Mouse (Mus musculus) lung, embryonic 15.5 days (tissue): Measurements from ENCODE around the gene Arhgap20. TPM values are rescaled to one million over a fixed set of nuclear protein-coding genes. Genes with fewer than 3 reads are reported as not detected.

Experiments used
- ATAC-seq: fragments of 200-750 bp; cut with Nextera tagmentation; 2 replicates; pipeline ENCODE4 v1.8.0; 2017; ENCODE audit warnings: moderate number of reproducible peaks, borderline replicate concordance; ENCODE audit not compliant: low FRiP score, low TSS enrichment; ENCODE audit errors: extremely low read depth
- H3K27ac ChIP-seq: fragments of 300-500 bp; sonication (generic); 2 replicates; pipeline ENCODE4 v1.5.1; 2015; ENCODE audit warnings: moderate library complexity, mild to moderate bottlenecking, inconsistent platforms
- H3K27me3 ChIP-seq: fragments of 300-500 bp; sonication (generic); 2 replicates; pipeline ENCODE4 v1.6.1; 2015; ENCODE audit warnings: inconsistent platforms
- H3K36me3 ChIP-seq: fragments of 300-500 bp; sonication (generic); 2 replicates; pipeline ENCODE4 v1.6.1; 2015; ENCODE audit warnings: inconsistent platforms
- H3K4me1 ChIP-seq: fragments of 300-500 bp; sonication (generic); 2 replicates; pipeline ENCODE4 v1.6.1; 2015; ENCODE audit warnings: inconsistent platforms
- H3K4me2 ChIP-seq: fragments of 300-500 bp; sonication (generic); 2 replicates; pipeline ENCODE4 v1.6.1; 2015; ENCODE audit warnings: inconsistent platforms, mild to moderate bottlenecking, moderate library complexity
- H3K4me3 ChIP-seq: fragments of 300-500 bp; sonication (generic); 2 replicates; pipeline ENCODE4 v1.5.1; 2015; ENCODE audit warnings: mild to moderate bottlenecking, inconsistent platforms
- H3K9ac ChIP-seq: fragments of 300-500 bp; sonication (generic); 2 replicates; pipeline ENCODE4 v1.6.1; 2015; ENCODE audit warnings: inconsistent platforms
- H3K9me3 ChIP-seq: fragments of 300-500 bp; sonication (generic); 2 replicates; pipeline ENCODE4 v1.6.1; 2016; ENCODE audit warnings: inconsistent platforms
- WGBS: fragments of 180-500 bp; shearing (Covaris S2); methylation state at CpG from one replicate; pipeline ENCODE4 v1.1.7; 2015; 5-methylcytosine and 5-hydroxymethylcytosine counted together
- polyA plus RNA-seq: library from polyadenylated mRNA; unstranded; fragments of >200 nt; fragmentation: Nextera tagmentation; extraction: Ambion mirVana; gene quantifications from 2 replicates; pipeline ENCODE4 v1.2.1, GENCODE M21; 2015

Arhgap20 gene
- polyA plus RNA-seq, 1 experiment from 2014 or later = 11.0 TPM

- Histone ChIP-seq H3K36me3 (no peaks in the 10 kb centered on the region), H3K27me3 (peaks cover 26% of the 10 kb centered on the region; the same call in 1 of the 2 replicates), H3K4me1 (peaks cover 22% of the 10 kb centered on the region), H3K9me3 (no peaks in the 10 kb centered on the region), H3K27ac (peak overlapping the region; percentile 34), H3K4me3 (peak overlapping the region; percentile 68), H3K9ac (peak overlapping the region; percentile 47), H3K4me2 (peak overlapping the region; percentile 93)
- under 1% methylated on average over 58 of the region's 58 CpGs for WGBS
- ATAC-seq = peak; percentile 58
These were observed 459 bp downstream of the Arhgap20 start for GRCm38 (mm10) chr9:51765417-51766174.

GRCm38 (mm10) chr9:51766175-51767062 is 1.3 kb downstream of the Arhgap20 start:
- Histone ChIP-seq H3K9ac (peak overlapping the region; percentile 47), H3K27ac (0 out of 2 replicates have a peak overlapping the region, but pooled peaks have one; percentile 34), H3K4me1 (peaks cover 22% of the 10 kb centered on the region), H3K4me3 (peak overlapping the region; percentile 68), H3K27me3 (peaks cover 23% of the 10 kb centered on the region; the same call in 1 of the 2 replicates), H3K36me3 (no peaks in the 10 kb centered on the region), H3K9me3 (no peaks in the 10 kb centered on the region), H3K4me2 (peak overlapping the region; percentile 93)
- WGBS = 1% methylated on average over 23 of the region's 29 CpGs
- no peak for ATAC-seq

DNA sequence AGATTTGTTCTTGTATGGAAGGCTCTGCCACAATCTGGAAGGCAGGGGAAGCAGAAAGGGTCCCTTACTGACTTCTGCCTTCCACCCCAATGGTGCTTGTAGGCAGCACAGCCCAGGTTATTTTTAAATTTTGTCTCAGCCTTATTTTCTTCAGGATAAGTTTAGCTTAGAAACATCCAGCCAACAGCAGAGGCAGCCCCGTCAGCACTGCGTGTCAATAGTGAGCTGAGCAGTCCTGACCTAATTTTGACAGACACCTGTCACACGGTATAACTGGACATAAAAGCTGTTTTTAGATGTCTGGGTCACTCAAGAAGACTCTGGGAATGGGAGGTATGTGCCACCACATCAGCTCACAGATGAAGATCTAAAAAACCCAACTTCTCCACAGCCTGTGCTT is 9.1 kb downstream of the Arhgap20 start:
- H3K4me2 ChIP-seq = no peak overlapping the region
- no peaks in the 10 kb centered on the region for H3K9me3 ChIP-seq
- H3K36me3 ChIP-seq = no peaks in the 10 kb centered on the region
- ATAC-seq = no peak
- no peak overlapping the region for H3K4me3 ChIP-seq
- H3K27me3 ChIP-seq = no peaks in the 10 kb centered on the region
- no peak overlapping the region for H3K9ac ChIP-seq
- no peaks in the 10 kb centered on the region for H3K4me1 ChIP-seq
- H3K27ac ChIP-seq = no peak overlapping the region
- 83% methylated on average over 3 of the region's 3 CpGs for WGBS

- H3K4me1 ChIP-seq = no peaks in the 10 kb centered on the region
- no peak overlapping the region for H3K4me2 ChIP-seq
- no peak overlapping the region for H3K9ac ChIP-seq
- no peaks in the 10 kb centered on the region for H3K27me3 ChIP-seq
- H3K4me3 ChIP-seq = no peak overlapping the region
- no peak for ATAC-seq
- H3K9me3 ChIP-seq = no peaks in the 10 kb centered on the region
- no peak overlapping the region for H3K27ac ChIP-seq
- 76% methylated on average over 2 of the region's 2 CpGs for WGBS
- no peaks in the 10 kb centered on the region for H3K36me3 ChIP-seq
These were observed 11.3 kb downstream of the Arhgap20 start for GRCm38 (mm10) chr9:51776459-51776858.

DNA sequence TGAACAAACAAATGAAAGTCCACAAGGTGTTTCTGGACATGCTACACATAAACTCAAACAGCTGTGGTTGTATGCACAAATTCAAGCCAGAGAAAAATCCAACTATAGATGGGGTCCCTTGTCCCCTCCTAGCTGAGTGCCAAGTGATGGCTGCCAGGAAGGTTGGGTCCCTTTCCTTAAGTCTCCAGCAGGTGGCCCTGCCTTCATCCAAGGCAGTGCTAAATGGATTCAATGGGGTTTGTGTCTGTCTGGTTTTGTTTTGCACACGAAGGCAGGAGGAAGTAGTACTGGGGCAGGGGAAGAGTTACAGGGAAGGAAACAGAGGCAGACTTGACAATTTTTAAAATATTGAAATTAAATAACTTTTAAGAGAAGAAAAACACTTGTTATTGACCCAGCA is 12.0 kb downstream of the Arhgap20 start:
- H3K4me2 ChIP-seq = no peak overlapping the region
- no peaks in the 10 kb centered on the region for H3K27me3 ChIP-seq
- H3K27ac ChIP-seq = no peak overlapping the region
- H3K36me3 ChIP-seq = no peaks in the 10 kb centered on the region
- no peaks in the 10 kb centered on the region for H3K4me1 ChIP-seq
- no peak for ATAC-seq
- no peak overlapping the region for H3K4me3 ChIP-seq
- 4% methylated on average over 1 of the region's 1 CpGs for WGBS
- no peak overlapping the region for H3K9ac ChIP-seq
- H3K9me3 ChIP-seq = no peaks in the 10 kb centered on the region

- Histone ChIP-seq H3K27me3 (no peaks in the 10 kb centered on the region), H3K4me3 (no peak overlapping the region), H3K27ac (no peak overlapping the region), H3K36me3 (no peaks in the 10 kb centered on the region), H3K4me1 (no peaks in the 10 kb centered on the region), H3K4me2 (no peak overlapping the region), H3K9ac (no peak overlapping the region), H3K9me3 (no peaks in the 10 kb centered on the region)
- ATAC-seq = no peak
- WGBS = 82% methylated on average over 5 of the region's 5 CpGs
These were observed 14.1 kb downstream of the Arhgap20 start for GRCm38 (mm10) chr9:51779232-51779631.

DNA sequence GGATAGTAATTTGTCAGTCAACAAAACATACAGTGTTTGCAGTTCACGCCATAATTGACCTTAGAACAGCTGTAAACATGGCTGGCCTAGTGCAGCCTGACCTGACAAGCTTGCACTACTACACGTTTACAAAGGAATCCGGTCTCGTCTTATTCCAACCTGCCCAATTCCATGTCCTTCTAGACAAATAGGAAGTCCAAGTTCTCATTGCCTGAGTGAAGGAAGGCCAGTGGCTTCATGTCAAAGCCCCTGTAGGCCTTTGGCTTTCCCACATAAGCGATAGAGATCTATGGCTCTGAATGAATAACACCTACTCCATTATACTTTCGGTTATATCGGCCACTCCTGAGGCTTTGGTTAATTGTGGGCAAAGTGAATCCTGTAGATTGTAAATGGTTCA is 16.0 kb downstream of the Arhgap20 start:
- no peak overlapping the region for H3K4me3 ChIP-seq
- H3K9me3 ChIP-seq = no peaks in the 10 kb centered on the region
- no peaks in the 10 kb centered on the region for H3K27me3 ChIP-seq
- no peak for ATAC-seq
- H3K4me1 ChIP-seq = no peaks in the 10 kb centered on the region
- no peak overlapping the region for H3K27ac ChIP-seq
- no peak overlapping the region for H3K4me2 ChIP-seq
- WGBS = 76% methylated on average over 7 of the region's 7 CpGs
- no peak overlapping the region for H3K9ac ChIP-seq
- H3K36me3 ChIP-seq = no peaks in the 10 kb centered on the region

DNA sequence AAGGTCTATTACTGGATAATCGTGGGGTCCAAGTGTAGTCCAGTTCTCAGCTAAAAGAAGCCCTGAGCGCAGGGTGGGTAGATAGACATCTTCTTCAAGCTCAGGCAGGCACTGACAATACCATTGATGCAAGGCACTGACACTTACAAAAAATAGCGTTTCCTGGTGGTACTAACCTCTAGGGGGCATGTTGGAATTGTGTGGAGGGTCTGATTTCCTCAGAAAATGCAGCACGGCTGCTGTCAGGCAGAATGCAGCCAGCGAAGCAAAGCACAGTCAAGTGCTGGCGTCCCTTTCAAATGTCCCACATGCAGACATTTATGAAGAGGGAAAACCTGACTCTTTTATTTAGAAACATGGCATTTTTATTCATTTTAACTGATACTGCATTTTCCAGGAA is 22.2 kb downstream of the Arhgap20 start:
- H3K9me3 ChIP-seq = no peaks in the 10 kb centered on the region
- ATAC-seq = no peak
- peaks cover 6% of the 10 kb centered on the region; the same call in 1 of the 2 replicates for H3K4me1 ChIP-seq
- no peak overlapping the region for H3K9ac ChIP-seq
- WGBS = 33% methylated on average over 6 of the region's 6 CpGs
- no peaks in the 10 kb centered on the region for H3K27me3 ChIP-seq
- H3K27ac ChIP-seq = no peak overlapping the region
- H3K4me2 ChIP-seq = no peak overlapping the region
- no peak overlapping the region for H3K4me3 ChIP-seq
- no peaks in the 10 kb centered on the region for H3K36me3 ChIP-seq

GRCm38 (mm10) chr9:51788466-51788865 is 23.3 kb downstream of the Arhgap20 start:
- Histone ChIP-seq H3K9ac (no peak overlapping the region), H3K27me3 (no peaks in the 10 kb centered on the region), H3K9me3 (no peaks in the 10 kb centered on the region), H3K4me2 (no peak overlapping the region), H3K4me3 (no peak overlapping the region), H3K36me3 (no peaks in the 10 kb centered on the region), H3K4me1 (peaks cover 6% of the 10 kb centered on the region; the same call in 1 of the 2 replicates), H3K27ac (no peak overlapping the region)
- no peak for ATAC-seq
- WGBS = 47% methylated on average over 1 of the region's 1 CpGs

- Histone ChIP-seq H3K27ac (no peak overlapping the region), H3K4me3 (no peak overlapping the region), H3K36me3 (no peaks in the 10 kb centered on the region), H3K4me1 (peaks cover 4% of the 10 kb centered on the region; the same call in 1 of the 2 replicates), H3K27me3 (no peaks in the 10 kb centered on the region), H3K4me2 (no peak overlapping the region), H3K9ac (no peak overlapping the region), H3K9me3 (no peaks in the 10 kb centered on the region)
- 50% methylated on average over 6 of the region's 6 CpGs for WGBS
- ATAC-seq = peak; percentile 84; the same call in 1 of the 2 replicates
These were observed 30.1 kb downstream of the Arhgap20 start for GRCm38 (mm10) chr9:51795206-51795605.

- no peak overlapping the region for H3K9ac ChIP-seq
- no peaks in the 10 kb centered on the region for H3K36me3 ChIP-seq
- H3K4me2 ChIP-seq = no peak overlapping the region
- no peak overlapping the region for H3K4me3 ChIP-seq
- no peak overlapping the region for H3K27ac ChIP-seq
- no peak for ATAC-seq
- H3K4me1 ChIP-seq = peaks cover 4% of the 10 kb centered on the region; the same call in 1 of the 2 replicates
- WGBS = 71% methylated on average over 5 of the region's 5 CpGs
- H3K27me3 ChIP-seq = no peaks in the 10 kb centered on the region
- H3K9me3 ChIP-seq = no peaks in the 10 kb centered on the region
These were observed 33.1 kb downstream of the Arhgap20 start for GRCm38 (mm10) chr9:51798251-51798650.

DNA sequence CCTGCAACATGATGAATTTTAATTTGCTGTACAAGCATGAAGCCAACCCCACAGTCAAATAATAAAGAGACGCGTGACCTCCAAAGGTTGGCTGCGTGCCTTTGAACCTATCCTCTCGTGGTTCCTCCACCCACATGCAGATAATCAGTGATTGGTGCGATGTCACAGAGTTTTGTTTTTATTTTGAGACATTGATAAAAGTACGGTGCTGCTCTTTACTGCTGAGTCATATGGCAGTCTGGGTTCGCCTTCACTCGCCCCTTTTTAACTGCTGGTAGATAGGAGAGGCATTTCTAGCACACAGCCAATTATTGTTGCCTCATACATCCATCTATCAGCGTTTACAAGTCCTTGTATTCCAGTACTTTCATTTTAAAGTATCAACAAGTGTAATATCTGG is 34.0 kb downstream of the Arhgap20 start:
- no peak for ATAC-seq
- H3K4me3 ChIP-seq = no peak overlapping the region
- no peaks in the 10 kb centered on the region for H3K27me3 ChIP-seq
- H3K9me3 ChIP-seq = no peaks in the 10 kb centered on the region
- no peaks in the 10 kb centered on the region for H3K36me3 ChIP-seq
- H3K4me2 ChIP-seq = no peak overlapping the region
- H3K4me1 ChIP-seq = peaks cover 4% of the 10 kb centered on the region; the same call in 1 of the 2 replicates
- no peak overlapping the region for H3K27ac ChIP-seq
- WGBS = 71% methylated on average over 9 of the region's 9 CpGs
- H3K9ac ChIP-seq = no peak overlapping the region
